9 mouse cellular contexts compared by ENCODE assay signal in the genomic region with DNA sequence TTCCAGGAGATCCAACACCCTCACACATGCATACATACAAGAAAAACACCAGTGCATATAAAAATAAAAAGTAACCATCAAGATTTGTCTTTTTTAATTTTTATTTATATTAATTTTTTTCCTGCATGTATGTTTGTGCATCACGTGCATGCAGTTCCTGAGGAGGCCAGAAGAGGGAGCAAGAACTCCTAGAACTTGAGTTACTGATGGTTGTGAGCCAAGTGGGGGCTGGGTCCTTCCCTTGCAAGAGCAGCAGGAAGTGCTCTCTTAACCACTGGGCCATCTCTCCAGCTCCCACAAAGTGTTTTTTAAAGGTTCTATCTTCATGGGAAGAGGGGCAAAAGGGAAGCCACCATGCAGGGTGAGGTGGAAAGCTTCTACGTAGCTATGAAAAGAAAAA. TPM values are rescaled to one million over a fixed set of nuclear protein-coding genes. Genes with fewer than 3 reads are reported as not detected.
DNase-seq lines count a peak whose midpoint lies in the region; ATAC-seq and TF ChIP-seq lines count a peak whose summit lies in the region.
"Had no signal": no experiment of that assay in that cellular context is flagged by ENCODE, and none has a peak within 500 bp of the region (broad histone marks: within the 10 kb centered on the region; RNA-seq: fewer than 3 reads in every experiment).

No protein-coding gene starts in this region.

- H3K27ac ChIP-seq in kidney, postnatal 0 days = no peak overlapping the region
- H3K27ac ChIP-seq: embryonic facial prominence, embryonic 15.5 days had no signal

- peaks cover 32% of the 10 kb centered on the region for H3K36me3 ChIP-seq in kidney, postnatal 0 days (ENCODE audit: insufficient read depth, low read length)

- peaks cover 20% of the 10 kb centered on the region for H3K4me1 ChIP-seq in kidney, postnatal 0 days (replicated peaks; ENCODE audit: insufficient read depth, low read length)

- no peak for ATAC-seq in CD4-positive, CD25-positive, alpha-beta regulatory T cell, adult 4 months
- no peak for ATAC-seq in kidney, postnatal 0 days (replicated peaks; ENCODE audit: low FRiP score, low read depth)
- ATAC-seq in granulocyte monocyte progenitor cell, adult 5-6 weeks (replicated peaks; ENCODE audit: poor library complexity, severe bottlenecking) = no peak

- H3K27me3 ChIP-seq in kidney, postnatal 0 days (ENCODE audit: insufficient read depth, low read length) = no peaks in the 10 kb centered on the region
- H3K27me3 ChIP-seq: embryonic facial prominence, embryonic 15.5 days had no signal

- H3K9me3 ChIP-seq in kidney, postnatal 0 days (replicated peaks; ENCODE audit: low read length) = no peaks in the 10 kb centered on the region

- DNase-seq in CD4-positive, CD25-positive, alpha-beta regulatory T cell, adult 2 months (ENCODE audit: low read depth, low spot score) = peak; percentile 67
- DNase-seq in kidney, postnatal 0 days (ENCODE audit: low spot score) = peak; percentile 72
- DNase-seq in kidney, adult 11 months = no peak
- DNase-seq in CD4-positive helper T cell, adult 2 months (ENCODE audit: low read depth, low spot score) = peak; percentile 51
- DNase-seq in kidney, postnatal 10 days = peak; percentile 78
- no peak for DNase-seq in ovary, postnatal 10 days (ENCODE audit: low spot score)

- peak; percentile 72 for TF ChIP-seq CTCF in kidney, postnatal 0 days (IDR thresholded peaks at IDR 0.05; ENCODE audit: low read depth)

- H3K4me2 ChIP-seq in kidney, postnatal 0 days (ENCODE audit: low read length) = no peak overlapping the region
- H3K4me2 ChIP-seq: embryonic facial prominence, embryonic 15.5 days had no signal

- WGBS in kidney, postnatal 0 days = 93% methylated on average over 2 of the region's 2 CpGs

- no peak overlapping the region for H3K9ac ChIP-seq in kidney, postnatal 0 days (ENCODE audit: low read depth, low read length)
- H3K9ac ChIP-seq: embryonic facial prominence, embryonic 15.5 days had no signal

- H3K4me3 ChIP-seq in kidney, postnatal 0 days (replicated peaks; ENCODE audit: low read depth, low read length) = no peak overlapping the region
- H3K4me3 ChIP-seq: embryonic facial prominence, embryonic 15.5 days had no signal

RNA-seq across cellular contexts. Expression of gene Ddr1, which starts 9.1 kb away (rescaled TPM):
- under 1 TPM; 0.65 TPM for polyA plus RNA-seq in CD4-positive, CD25-positive, alpha-beta regulatory T cell, adult 4 months (2017; shearing (Covaris generic))
- polyA plus RNA-seq in kidney, postnatal 0 days (2015; fragmentation: Nextera tagmentation; extraction: Ambion mirVana) = 89.1 and 94.3 TPM in 2 replicates
- not detected in 2 replicates for total RNA-seq in granulocyte monocyte progenitor cell, adult 5-6 weeks (2014; fragmentation: Nextera tagmentation)
- total RNA-seq in granulocyte monocyte progenitor cell, adult 5-6 weeks (2017) = not detected in 2 replicates

RNA-seq across cellular contexts. Expression of gene Gtf2h4, which starts 21.8 kb away (rescaled TPM):
- polyA plus RNA-seq in CD4-positive, CD25-positive, alpha-beta regulatory T cell, adult 4 months (2017; shearing (Covaris generic)) = 10 to 100 TPM; 28.3 to 37.7 TPM
- polyA plus RNA-seq in kidney, postnatal 0 days (2015; fragmentation: Nextera tagmentation; extraction: Ambion mirVana) = 35.6 and 36.5 TPM in 2 replicates
- total RNA-seq in granulocyte monocyte progenitor cell, adult 5-6 weeks (2014; fragmentation: Nextera tagmentation) = 20.3 and 41.9 TPM in 2 replicates
- total RNA-seq in granulocyte monocyte progenitor cell, adult 5-6 weeks (2017) = 32.6 and 40.4 TPM in 2 replicates

RNA-seq across cellular contexts. Expression of gene Vars2, which starts 27.9 kb away (rescaled TPM):
- polyA plus RNA-seq in CD4-positive, CD25-positive, alpha-beta regulatory T cell, adult 4 months (2017; shearing (Covaris generic)) = 10 to 100 TPM; 11.1 to 15.2 TPM
- 12.7 and 13.5 TPM in 2 replicates for polyA plus RNA-seq in kidney, postnatal 0 days (2015; fragmentation: Nextera tagmentation; extraction: Ambion mirVana)
- 7.3 and 30.1 TPM in 2 replicates for total RNA-seq in granulocyte monocyte progenitor cell, adult 5-6 weeks (2014; fragmentation: Nextera tagmentation)
- 7.8 and 16.2 TPM in 2 replicates for total RNA-seq in granulocyte monocyte progenitor cell, adult 5-6 weeks (2017)

RNA-seq across cellular contexts. Expression of gene Mucl3, which starts 51.8 kb away (rescaled TPM):
- polyA plus RNA-seq in CD4-positive, CD25-positive, alpha-beta regulatory T cell, adult 4 months (2017; shearing (Covaris generic)) = under 1 TPM; 0.16 to 0.46 TPM
- 0.11 and 0.13 TPM in 2 replicates for polyA plus RNA-seq in kidney, postnatal 0 days (2015; fragmentation: Nextera tagmentation; extraction: Ambion mirVana)
- not detected in 2 replicates for total RNA-seq in granulocyte monocyte progenitor cell, adult 5-6 weeks (2014; fragmentation: Nextera tagmentation)
- not detected in 2 replicates for total RNA-seq in granulocyte monocyte progenitor cell, adult 5-6 weeks (2017)

Comparison
In these comparisons a context has a peak if more than half of its experiments do, and no peak if none do; other contexts are left out.
1. DNase-seq: peak in CD4-positive, CD25-positive, alpha-beta regulatory T cell, adult 2 months (single experiment), kidney, postnatal 0 days (single experiment), CD4-positive helper T cell, adult 2 months (single experiment) and kidney, postnatal 10 days (single experiment); none in kidney, adult 11 months (single experiment) and ovary, postnatal 10 days (single experiment).
2. RNA of gene Ddr1, which starts 9.1 kb away (polyA plus RNA-seq): 89.1 to 94.3 TPM in kidney, postnatal 0 days; 0.65 TPM in CD4-positive, CD25-positive, alpha-beta regulatory T cell, adult 4 months; every median in the first group is over 10 times any median in the second.